Mouse (Mus musculus) neural tube, embryonic 14.5 days (tissue): Measurements from ENCODE around the gene Cherp. TPM values are rescaled to one million over a fixed set of nuclear protein-coding genes. Genes with fewer than 3 reads are reported as not detected.

Experiments
- ATAC-seq: fragments of 200-750 bp; cut with Nextera tagmentation; 2 replicates; pipeline ENCODE4 v1.8.0; 2017; ENCODE audit warnings: low read depth, mild to moderate bottlenecking, moderate TSS enrichment, moderate library complexity
- H3K27ac ChIP-seq: fragments of 300-500 bp; sonication (generic); 2 replicates; pipeline ENCODE4 v1.5.1; 2014; ENCODE audit warnings: low read depth, mild to moderate bottlenecking, control low read depth, low read length, moderate library complexity, mixed read lengths
- H3K27me3 ChIP-seq: fragments of 300-500 bp; sonication (generic); 2 replicates; pipeline ENCODE4 v1.6.1; 2014; ENCODE audit warnings: low read length; ENCODE audit not compliant: control insufficient read depth, insufficient read depth
- H3K36me3 ChIP-seq: fragments of 300-500 bp; sonication (generic); 2 replicates; pipeline ENCODE4 v1.6.1; 2014; ENCODE audit warnings: low read length, mixed read lengths; ENCODE audit not compliant: control insufficient read depth, insufficient read depth
- H3K4me1 ChIP-seq: fragments of 300-500 bp; sonication (generic); 2 replicates; pipeline ENCODE4 v1.6.1; 2014; ENCODE audit warnings: low read length; ENCODE audit not compliant: control insufficient read depth, insufficient read depth
- H3K4me2 ChIP-seq: fragments of 300-500 bp; sonication (generic); 2 replicates; pipeline ENCODE4 v1.6.1; 2014; ENCODE audit warnings: mild to moderate bottlenecking, low read depth, low read length, control low read depth
- H3K4me3 ChIP-seq: fragments of 300-500 bp; sonication (generic); 2 replicates; pipeline ENCODE4 v1.5.1; 2014; ENCODE audit warnings: low read depth, low read length, control low read depth, mixed read lengths
- H3K9ac ChIP-seq: fragments of 300-500 bp; sonication (generic); replicated peaks from 2 replicates; pipeline ENCODE4 v1.6.1; 2014; ENCODE audit warnings: low read depth, mild to moderate bottlenecking, control low read depth, low read length, mixed read lengths
- H3K9me3 ChIP-seq: fragments of 300-500 bp; sonication (generic); 2 replicates; pipeline ENCODE4 v1.6.1; 2016; ENCODE audit warnings: low read length; ENCODE audit not compliant: control insufficient read depth
- WGBS: fragments of 180-500 bp; shearing (Covaris S2); extraction: QIAGEN DNeasy Blood & Tissue Kit; methylation state at CpG from one replicate; pipeline ENCODE4 v1.1.7; 2014; 5-methylcytosine and 5-hydroxymethylcytosine counted together
- polyA plus RNA-seq: library from polyadenylated mRNA; unstranded; fragments of >200 nt; fragmentation: Nextera tagmentation; extraction: Ambion mirVana; gene quantifications from 2 replicates; pipeline ENCODE4 v1.2.1, GENCODE M21; 2014

The Cherp gene
- polyA plus RNA-seq, 1 experiment from 2014 or later: 42.3 TPM

DNA sequence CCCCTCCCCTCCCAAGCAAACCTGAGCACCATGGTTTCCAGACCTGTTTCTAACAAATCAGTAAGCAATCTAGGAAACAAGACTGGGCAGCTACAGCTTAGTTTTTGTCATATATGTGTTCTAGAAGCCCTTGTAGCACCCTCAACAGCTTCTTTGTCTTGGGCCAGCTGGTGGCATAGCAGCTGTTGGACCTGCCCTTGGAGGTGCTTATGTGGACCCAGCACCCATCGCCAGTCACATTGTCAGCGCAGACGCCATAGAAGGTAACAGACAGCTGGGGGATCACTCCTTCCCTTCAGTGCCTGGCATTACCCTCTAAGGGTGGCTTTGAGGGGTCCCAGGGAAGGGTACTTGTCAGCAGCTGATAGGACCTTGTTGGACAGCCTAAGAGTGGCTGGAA lies 17.2 kb downstream of the Cherp start:
- H3K4me3 ChIP-seq: no peak overlapping the region
- no peaks in the 10 kb centered on the region for H3K4me1 ChIP-seq
- ATAC-seq: no peak
- no peaks in the 10 kb centered on the region for H3K27me3 ChIP-seq
- 89% methylated on average over 3 of the region's 3 CpGs for WGBS
- no peak overlapping the region for H3K4me2 ChIP-seq
- H3K27ac ChIP-seq: no peak overlapping the region
- no peak overlapping the region for H3K9ac ChIP-seq
- no peaks in the 10 kb centered on the region for H3K9me3 ChIP-seq
- H3K36me3 ChIP-seq: peaks cover 54% of the 10 kb centered on the region

DNA sequence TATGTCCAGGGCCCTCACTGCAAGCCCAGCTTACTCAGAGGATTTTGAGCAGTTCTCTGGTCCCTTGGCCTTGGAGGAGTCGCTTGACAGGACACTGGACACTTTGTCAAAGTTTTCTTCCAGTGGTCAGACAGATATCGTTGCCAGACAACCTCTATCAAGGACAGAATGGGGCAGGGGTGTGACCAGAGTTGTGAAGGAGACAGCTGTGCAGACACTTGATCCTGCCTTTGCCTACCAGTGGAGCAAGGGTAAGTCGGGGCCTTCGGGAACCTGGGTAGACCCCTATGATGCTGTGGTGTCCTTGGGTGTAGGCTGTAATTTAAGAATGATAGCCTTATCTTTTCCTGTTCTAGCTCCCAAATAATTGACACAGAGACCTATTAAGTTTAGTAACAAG lies 19.7 kb downstream of the Cherp start:
- no peak for ATAC-seq
- Histone ChIP-seq H3K9me3 (no peaks in the 10 kb centered on the region), H3K27ac (no peak overlapping the region), H3K27me3 (no peaks in the 10 kb centered on the region), H3K4me3 (no peak overlapping the region), H3K4me2 (no peak overlapping the region), H3K9ac (no peak overlapping the region), H3K4me1 (no peaks in the 10 kb centered on the region), H3K36me3 (peaks cover 36% of the 10 kb centered on the region)
- 89% methylated on average over 4 of the region's 4 CpGs for WGBS

GRCm38 (mm10) chr8:72453904-72454303 lies 21.1 kb downstream of the Cherp start:
- WGBS: 91% methylated on average over 2 of the region's 2 CpGs
- Histone ChIP-seq H3K4me3 (no peak overlapping the region), H3K4me2 (no peak overlapping the region), H3K4me1 (no peaks in the 10 kb centered on the region), H3K27me3 (no peaks in the 10 kb centered on the region), H3K9me3 (no peaks in the 10 kb centered on the region), H3K9ac (no peak overlapping the region), H3K36me3 (peaks cover 38% of the 10 kb centered on the region), H3K27ac (no peak overlapping the region)
- no peak for ATAC-seq

DNA sequence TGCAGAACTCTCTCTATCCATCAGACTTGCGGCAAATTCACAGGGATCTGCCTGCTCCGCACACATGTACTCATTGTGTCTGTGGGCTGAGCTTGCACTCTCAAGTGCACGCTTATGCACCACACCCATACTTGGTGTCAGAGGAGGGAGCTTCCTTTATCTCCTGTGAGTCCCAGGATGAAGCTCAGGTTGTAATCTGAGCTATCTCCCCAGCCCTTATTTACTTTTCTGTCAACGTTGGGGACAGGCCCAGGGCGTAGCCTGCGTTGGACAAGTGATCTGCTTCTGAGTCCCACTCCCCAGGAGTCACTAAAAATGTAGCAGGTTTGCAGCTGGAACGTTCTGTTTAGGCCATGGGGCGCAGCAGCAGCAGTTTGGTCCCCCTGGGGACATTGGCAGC lies 23.5 kb downstream of the Cherp start:
- H3K27me3 ChIP-seq: no peaks in the 10 kb centered on the region
- ATAC-seq: no peak
- peaks cover 27% of the 10 kb centered on the region for H3K36me3 ChIP-seq
- WGBS: 92% methylated on average over 8 of the region's 8 CpGs
- H3K27ac ChIP-seq: no peak overlapping the region
- peaks cover 5% of the 10 kb centered on the region; the same call in 1 of the 2 replicates for H3K4me1 ChIP-seq
- no peaks in the 10 kb centered on the region for H3K9me3 ChIP-seq
- H3K4me2 ChIP-seq: no peak overlapping the region
- H3K4me3 ChIP-seq: no peak overlapping the region
- no peak overlapping the region for H3K9ac ChIP-seq

- no peaks in the 10 kb centered on the region for H3K9me3 ChIP-seq
- WGBS: 99% methylated on average over 6 of the region's 6 CpGs
- H3K4me1 ChIP-seq: peaks cover 5% of the 10 kb centered on the region; the same call in 1 of the 2 replicates
- H3K4me3 ChIP-seq: no peak overlapping the region
- H3K27ac ChIP-seq: no peak overlapping the region
- no peak overlapping the region for H3K9ac ChIP-seq
- no peak overlapping the region for H3K4me2 ChIP-seq
- no peaks in the 10 kb centered on the region for H3K27me3 ChIP-seq
- no peak for ATAC-seq
- H3K36me3 ChIP-seq: peaks cover 8% of the 10 kb centered on the region
These were observed 30.0 kb downstream of the Cherp start for GRCm38 (mm10) chr8:72445071-72445470.

GRCm38 (mm10) chr8:72443994-72444350 lies 31.1 kb downstream of the Cherp start:
- Histone ChIP-seq H3K36me3 (no peaks in the 10 kb centered on the region), H3K4me1 (peaks cover 5% of the 10 kb centered on the region; the same call in 1 of the 2 replicates), H3K4me3 (peak overlapping the region; percentile 35), H3K27ac (no peak overlapping the region), H3K9ac (peak overlapping the region; percentile 53), H3K9me3 (no peaks in the 10 kb centered on the region), H3K4me2 (peak overlapping the region; percentile 60), H3K27me3 (no peaks in the 10 kb centered on the region)
- peak; percentile 0; the same call in 1 of the 2 replicates for ATAC-seq
- 39% methylated on average over 6 of the region's 6 CpGs for WGBS

GRCm38 (mm10) chr8:72443338-72443993 lies 31.6 kb downstream of the Cherp start, which contains the start of the genes Calr3 and 1700030K09Rik:
Calr3 (minus strand) TSS chr8:72443870.
1700030K09Rik (plus strand) TSS chr8:72443880.
- H3K27ac ChIP-seq: no peak within 1 kb of the TSS
- H3K27me3 ChIP-seq: no peaks in the 10 kb centered on the region
- H3K36me3 ChIP-seq: no peaks in the 10 kb centered on the region
- 3% methylated on average over 34 of the region's 34 CpGs for WGBS
- peak; percentile 99 for ATAC-seq
- H3K4me1 ChIP-seq: peaks cover 5% of the 10 kb centered on the region; the same call in 1 of the 2 replicates
- H3K4me3 ChIP-seq: peak within 1 kb of the TSS; percentile 35
- no peaks in the 10 kb centered on the region for H3K9me3 ChIP-seq
- peak within 1 kb of the TSS; percentile 53 for H3K9ac ChIP-seq
- peak within 1 kb of the TSS; percentile 60 for H3K4me2 ChIP-seq

DNA sequence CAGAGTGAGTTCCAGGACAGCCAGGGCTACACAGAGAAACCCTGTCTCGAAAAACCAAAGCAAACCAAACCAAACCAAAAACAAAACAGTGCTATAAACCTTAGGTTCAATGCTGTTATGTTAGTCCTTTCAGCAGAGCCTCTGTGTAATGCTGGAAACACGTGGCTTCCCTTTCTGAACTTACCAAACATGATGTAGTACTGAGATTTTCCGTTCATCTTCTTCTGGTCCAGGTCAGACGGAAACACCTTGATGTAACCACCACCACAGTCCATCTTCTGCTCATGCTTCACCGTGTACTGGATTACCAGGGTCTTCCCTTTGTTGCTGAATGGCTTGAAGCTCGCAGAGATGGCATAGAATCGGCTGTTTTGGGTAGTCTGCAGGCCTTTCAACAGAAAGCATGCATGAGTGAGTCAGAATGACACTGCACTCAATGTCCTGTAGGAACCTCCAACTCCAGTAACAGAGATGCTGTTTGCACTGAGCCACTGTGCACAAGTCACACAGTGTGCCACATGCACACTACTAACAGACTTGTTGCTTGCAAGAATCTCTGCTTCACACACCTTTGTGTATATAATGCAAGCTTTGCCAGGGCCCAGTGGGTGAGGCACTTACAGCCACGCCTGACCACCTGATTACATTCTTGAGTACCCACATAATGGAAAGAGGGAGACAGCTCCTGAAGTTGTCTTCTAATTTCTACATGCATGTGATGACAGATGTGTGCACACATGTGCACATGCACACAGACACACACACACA lies 36.6 kb downstream of the Cherp start:
- no peaks in the 10 kb centered on the region for H3K9me3 ChIP-seq
- no peaks in the 10 kb centered on the region for H3K4me1 ChIP-seq
- H3K4me2 ChIP-seq: no peak overlapping the region
- no peak overlapping the region for H3K9ac ChIP-seq
- H3K36me3 ChIP-seq: no peaks in the 10 kb centered on the region
- no peak overlapping the region for H3K4me3 ChIP-seq
- WGBS: 70% methylated on average over 8 of the region's 8 CpGs
- ATAC-seq: no peak
- no peaks in the 10 kb centered on the region for H3K27me3 ChIP-seq
- H3K27ac ChIP-seq: no peak overlapping the region

- Histone ChIP-seq H3K9ac (no peak overlapping the region), H3K4me3 (no peak overlapping the region), H3K27me3 (no peaks in the 10 kb centered on the region), H3K4me2 (no peak overlapping the region), H3K9me3 (no peaks in the 10 kb centered on the region), H3K36me3 (no peaks in the 10 kb centered on the region), H3K27ac (no peak overlapping the region), H3K4me1 (no peaks in the 10 kb centered on the region)
- no peak for ATAC-seq
- 33% methylated on average over 2 of the region's 2 CpGs for WGBS
These were observed 40.1 kb downstream of the Cherp start for GRCm38 (mm10) chr8:72434952-72435351.
